Mouse (Mus musculus): ENCODE measurements at regions not wholly inside any gene's neighbourhood (a gene's known extent, or its start where the extent isn't known, plus 50 kb on each side); places are given as distances from the start of the nearest gene placed in this dataset.
"Not testable (repeated sequence)": the region's sequence is repeated elsewhere in the genome, so short reads cannot be mapped to it uniquely, and the experiment has no call there.

- peaks cover 12% of the 10 kb centered on the region; the same call in 1 of the 2 replicates for H3K9me3 ChIP-seq
- DNase-seq (ENCODE audit: low spot score) = no peak
- 78% methylated on average over 7 of the region's 7 CpGs for WGBS
- H3K36me3 ChIP-seq (replicated peaks) = no peaks in the 10 kb centered on the region
- H3K4me3 ChIP-seq = no peak overlapping the region
- peaks cover 3% of the 10 kb centered on the region; the same call in 1 of the 2 replicates for H3K4me1 ChIP-seq
- H3K27ac ChIP-seq (replicated peaks) = no peak overlapping the region
- no peaks in the 10 kb centered on the region for H3K27me3 ChIP-seq (replicated peaks; ENCODE audit: low read depth, poor library complexity, severe bottlenecking)
Observed at GRCm38 (mm10) chr3:101224091-101224490, 63.6 kb downstream of the Cd2 start.

- Histone ChIP-seq H3K27me3 (replicated peaks; ENCODE audit: low read depth, poor library complexity, severe bottlenecking) (no peaks in the 10 kb centered on the region), H3K27ac (replicated peaks) (no peak overlapping the region), H3K9me3 (peaks cover 12% of the 10 kb centered on the region; the same call in 1 of the 2 replicates), H3K4me1 (no peaks in the 10 kb centered on the region), H3K4me3 (no peak overlapping the region), H3K36me3 (replicated peaks) (no peaks in the 10 kb centered on the region)
- no peak for DNase-seq (ENCODE audit: low spot score)
- WGBS = 92% methylated on average over 2 of the region's 2 CpGs
Observed at GRCm38 (mm10) chr3:101219897-101220296, 67.8 kb downstream of the Cd2 start.

GRCm38 (mm10) chr3:101216711-101217110 lies 71.0 kb downstream of the Cd2 start:
- H3K9me3 ChIP-seq = peaks cover 12% of the 10 kb centered on the region; the same call in 1 of the 2 replicates

GRCm38 (mm10) chr3:101213212-101213562 lies 74.6 kb downstream of the Cd2 start:
- Histone ChIP-seq H3K27me3 (replicated peaks; ENCODE audit: low read depth, poor library complexity, severe bottlenecking) (no peaks in the 10 kb centered on the region), H3K36me3 (replicated peaks) (no peaks in the 10 kb centered on the region), H3K4me1 (peaks cover 21% of the 10 kb centered on the region), H3K27ac (replicated peaks) (peak overlapping the region; percentile 80), H3K4me3 (no peak overlapping the region), H3K9me3 (no peaks in the 10 kb centered on the region)
- WGBS = 64% methylated on average over 4 of the region's 4 CpGs
- no peak for DNase-seq (ENCODE audit: low spot score)

More at GRCm38 (mm10) chr3:101216711-101217110, 71.0 kb downstream of the Cd2 start:
- 86% methylated on average over 13 of the region's 13 CpGs for WGBS
- H3K27me3 ChIP-seq (replicated peaks; ENCODE audit: low read depth, poor library complexity, severe bottlenecking) = no peaks in the 10 kb centered on the region
- no peak for DNase-seq (ENCODE audit: low spot score)
- H3K27ac ChIP-seq (replicated peaks) = no peak overlapping the region
- no peaks in the 10 kb centered on the region for H3K36me3 ChIP-seq (replicated peaks)
- H3K4me3 ChIP-seq = no peak overlapping the region
- peaks cover 19% of the 10 kb centered on the region for H3K4me1 ChIP-seq

- DNase-seq (ENCODE audit: low spot score) = peak; percentile 54
- Histone ChIP-seq H3K27me3 (replicated peaks; ENCODE audit: low read depth, poor library complexity, severe bottlenecking) (no peaks in the 10 kb centered on the region), H3K4me3 (no peak overlapping the region), H3K36me3 (replicated peaks) (no peaks in the 10 kb centered on the region), H3K9me3 (no peaks in the 10 kb centered on the region), H3K4me1 (peaks cover 21% of the 10 kb centered on the region), H3K27ac (replicated peaks) (peak overlapping the region; percentile 80)
- 20% methylated on average over 12 of the region's 12 CpGs for WGBS
Observed at GRCm38 (mm10) chr3:101212403-101213211, 75.1 kb downstream of the Cd2 start.

- Histone ChIP-seq H3K36me3 (replicated peaks) (no peaks in the 10 kb centered on the region), H3K4me3 (no peak overlapping the region), H3K27ac (replicated peaks) (peak overlapping the region; percentile 80), H3K4me1 (peaks cover 21% of the 10 kb centered on the region), H3K9me3 (no peaks in the 10 kb centered on the region), H3K27me3 (replicated peaks; ENCODE audit: low read depth, poor library complexity, severe bottlenecking) (no peaks in the 10 kb centered on the region)
- DNase-seq (ENCODE audit: low spot score) = no peak
- WGBS = 79% methylated on average over 4 of the region's 4 CpGs
Observed at GRCm38 (mm10) chr3:101211936-101212335, 75.8 kb downstream of the Cd2 start.

GRCm38 (mm10) chr3:101209546-101209945 lies 78.2 kb downstream of the Cd2 start:
- peaks cover 21% of the 10 kb centered on the region for H3K4me1 ChIP-seq
- H3K36me3 ChIP-seq (replicated peaks) = no peaks in the 10 kb centered on the region
- DNase-seq (ENCODE audit: low spot score) = no peak
- no peak overlapping the region for H3K4me3 ChIP-seq
- H3K27ac ChIP-seq (replicated peaks) = no peak overlapping the region
- 73% methylated on average over 7 of the region's 7 CpGs for WGBS
- no peaks in the 10 kb centered on the region for H3K27me3 ChIP-seq (replicated peaks; ENCODE audit: low read depth, poor library complexity, severe bottlenecking)
- no peaks in the 10 kb centered on the region for H3K9me3 ChIP-seq

GRCm38 (mm10) chr3:101208751-101209150 lies 79.0 kb downstream of the Cd2 start:
- DNase-seq (ENCODE audit: low spot score) = no peak
- Histone ChIP-seq H3K27ac (replicated peaks) (no peak overlapping the region), H3K4me1 (peaks cover 21% of the 10 kb centered on the region), H3K27me3 (replicated peaks; ENCODE audit: low read depth, poor library complexity, severe bottlenecking) (no peaks in the 10 kb centered on the region), H3K9me3 (no peaks in the 10 kb centered on the region), H3K36me3 (replicated peaks) (no peaks in the 10 kb centered on the region), H3K4me3 (no peak overlapping the region)
- 90% methylated on average over 12 of the region's 12 CpGs for WGBS

GRCm38 (mm10) chr3:101206172-101206571 lies 81.6 kb downstream of the Cd2 start:
- not testable (repeated sequence) for H3K4me1 ChIP-seq; H3K27ac ChIP-seq (replicated peaks); H3K36me3 ChIP-seq (replicated peaks); DNase-seq (ENCODE audit: low spot score); H3K9me3 ChIP-seq; H3K4me3 ChIP-seq; H3K27me3 ChIP-seq (replicated peaks; ENCODE audit: low read depth, poor library complexity, severe bottlenecking)
- WGBS = 96% methylated on average over 13 of the region's 13 CpGs

- Histone ChIP-seq H3K36me3 (replicated peaks) (no peaks in the 10 kb centered on the region), H3K4me1 (peaks cover 13% of the 10 kb centered on the region), H3K27ac (replicated peaks) (no peak overlapping the region), H3K4me3 (no peak overlapping the region), H3K9me3 (no peaks in the 10 kb centered on the region), H3K27me3 (replicated peaks; ENCODE audit: low read depth, poor library complexity, severe bottlenecking) (no peaks in the 10 kb centered on the region; the same call in 1 of the 2 replicates)
- 91% methylated on average over 5 of the region's 5 CpGs for WGBS
- no peak for DNase-seq (ENCODE audit: low spot score)
Observed at GRCm38 (mm10) chr3:101194725-101195124, 84.6 kb upstream of the Ptgfrn start.

GRCm38 (mm10) chr3:101194319-101194718 lies 84.2 kb upstream of the Ptgfrn start:
- no peak overlapping the region for H3K4me3 ChIP-seq
- DNase-seq (ENCODE audit: low spot score) = no peak
- 70% methylated on average over 5 of the region's 5 CpGs for WGBS
- H3K27ac ChIP-seq (replicated peaks) = no peak overlapping the region
- H3K9me3 ChIP-seq = no peaks in the 10 kb centered on the region
- H3K36me3 ChIP-seq (replicated peaks) = no peaks in the 10 kb centered on the region
- H3K4me1 ChIP-seq = peaks cover 13% of the 10 kb centered on the region
- H3K27me3 ChIP-seq (replicated peaks; ENCODE audit: low read depth, poor library complexity, severe bottlenecking) = no peaks in the 10 kb centered on the region; the same call in 1 of the 2 replicates

- no peaks in the 10 kb centered on the region; the same call in 1 of the 2 replicates for H3K27me3 ChIP-seq (replicated peaks; ENCODE audit: low read depth, poor library complexity, severe bottlenecking)
- no peak overlapping the region for H3K4me3 ChIP-seq
- no peak for DNase-seq (ENCODE audit: low spot score)
- WGBS = 80% methylated on average over 7 of the region's 7 CpGs
- no peaks in the 10 kb centered on the region for H3K9me3 ChIP-seq
- H3K36me3 ChIP-seq (replicated peaks) = no peaks in the 10 kb centered on the region
- H3K4me1 ChIP-seq = peaks cover 10% of the 10 kb centered on the region
- H3K27ac ChIP-seq (replicated peaks) = no peak overlapping the region
Observed at GRCm38 (mm10) chr3:101191298-101191986, 81.4 kb upstream of the Ptgfrn start.

GRCm38 (mm10) chr3:101181958-101182357 lies 71.9 kb upstream of the Ptgfrn start:
- WGBS = 82% methylated on average over 11 of the region's 11 CpGs

More at GRCm38 (mm10) chr3:101181958-101182357, 71.9 kb upstream of the Ptgfrn start:
- no peak overlapping the region for H3K4me3 ChIP-seq
- H3K27ac ChIP-seq (replicated peaks) = no peak overlapping the region
- peaks cover 19% of the 10 kb centered on the region for H3K9me3 ChIP-seq
- DNase-seq (ENCODE audit: low spot score) = no peak
- H3K36me3 ChIP-seq (replicated peaks) = no peaks in the 10 kb centered on the region
- H3K27me3 ChIP-seq (replicated peaks; ENCODE audit: low read depth, poor library complexity, severe bottlenecking) = no peaks in the 10 kb centered on the region
- H3K4me1 ChIP-seq = no peaks in the 10 kb centered on the region
